Mouse (Mus musculus): ENCODE results near the gene Msmp.

- no peak for TF ChIP-seq POLR2A (IDR thresholded peaks at IDR 0.05; ENCODE audit: borderline replicate concordance, low read depth, low read length)
- no peak for TF ChIP-seq CTCF (IDR thresholded peaks at IDR 0.05; ENCODE audit: low read depth, low read length)
These were observed 47.9 kb upstream of the Msmp start for GRCm38 (mm10) chr4:43631956-43632920.
